In the genomic region with DNA sequence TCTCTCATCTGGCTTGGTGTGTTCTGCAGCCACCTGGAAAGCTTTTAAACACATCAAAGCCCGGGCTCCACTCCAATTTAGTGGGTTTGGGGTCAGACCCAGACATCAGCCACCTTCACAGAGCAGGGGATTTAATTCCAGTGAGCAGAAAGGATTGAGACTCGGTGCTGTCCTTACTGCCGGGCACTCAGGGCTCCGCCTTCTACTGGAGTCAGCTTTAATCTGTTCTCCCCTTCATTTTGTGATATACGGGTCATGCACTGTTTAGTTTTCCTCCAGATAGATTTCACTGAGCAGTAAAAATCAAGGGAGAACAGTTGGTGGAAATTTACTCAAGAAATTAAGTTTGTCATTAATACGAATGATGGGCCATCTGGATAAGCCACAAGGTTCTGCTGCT, we compare ENCODE assay signal across 16 mouse cellular contexts.
"Had no signal": no experiment of that assay in that cellular context is flagged by ENCODE, and none has a peak within 500 bp of the region (broad histone marks: within the 10 kb centered on the region; RNA-seq: fewer than 3 reads in every experiment).

No protein-coding gene starts in this region.

- H3K9me3 ChIP-seq: intestine, embryonic 15.5 days; liver, embryonic 13.5 days; midbrain, embryonic 12.5 days; neural tube, embryonic 13.5 days; stomach, embryonic 15.5 days had no signal

- H3K4me2 ChIP-seq: intestine, embryonic 15.5 days; liver, embryonic 13.5 days; midbrain, embryonic 12.5 days; neural tube, embryonic 13.5 days; stomach, embryonic 15.5 days had no signal

- H3K36me3 ChIP-seq: intestine, embryonic 15.5 days; liver, embryonic 13.5 days; midbrain, embryonic 12.5 days; neural tube, embryonic 13.5 days; stomach, embryonic 15.5 days had no signal

- H3K4me3 ChIP-seq: intestine, embryonic 15.5 days; liver, embryonic 13.5 days; midbrain, embryonic 12.5 days; myocyte; neural tube, embryonic 13.5 days; stomach, embryonic 15.5 days had no signal

- ATAC-seq: intestine, embryonic 15.5 days; midbrain, embryonic 16.5 days had no signal

- H3K4me1 ChIP-seq: intestine, embryonic 15.5 days; liver, embryonic 13.5 days; midbrain, embryonic 12.5 days had no signal

- H3K27ac ChIP-seq: intestine, embryonic 15.5 days; liver, embryonic 13.5 days; midbrain, embryonic 12.5 days; neural tube, embryonic 13.5 days; stomach, embryonic 15.5 days had no signal

- H3K27me3 ChIP-seq: intestine, embryonic 15.5 days; liver, embryonic 13.5 days; midbrain, embryonic 12.5 days; neural tube, embryonic 13.5 days; stomach, embryonic 15.5 days had no signal

- H3K9ac ChIP-seq: intestine, embryonic 15.5 days; liver, embryonic 13.5 days; midbrain, embryonic 12.5 days; neural tube, embryonic 13.5 days; stomach, embryonic 15.5 days had no signal

- DNase-seq: kidney, adult 11 months; left cerebral cortex, postnatal 4 days; liver, embryonic 13.5 days; lung, adult 2 months; lung, postnatal 14 days; lung, postnatal 4 days; retina, postnatal 1 day; right cerebral cortex, postnatal 25 days; spleen, adult 18-20 months; thymus, postnatal 25 days had no signal
